Mouse (Mus musculus) cerebellum, adult 8-10 months (tissue): ENCODE measurements around the gene Pald1.
A peak's percentile ranks its signal among the peaks of the same experiment; 100 is the strongest.

Experiments used
- DNase-seq: peaks from one replicate; pipeline ENCODE4 v3.0.0; 2022

The Pald1 gene

DNA sequence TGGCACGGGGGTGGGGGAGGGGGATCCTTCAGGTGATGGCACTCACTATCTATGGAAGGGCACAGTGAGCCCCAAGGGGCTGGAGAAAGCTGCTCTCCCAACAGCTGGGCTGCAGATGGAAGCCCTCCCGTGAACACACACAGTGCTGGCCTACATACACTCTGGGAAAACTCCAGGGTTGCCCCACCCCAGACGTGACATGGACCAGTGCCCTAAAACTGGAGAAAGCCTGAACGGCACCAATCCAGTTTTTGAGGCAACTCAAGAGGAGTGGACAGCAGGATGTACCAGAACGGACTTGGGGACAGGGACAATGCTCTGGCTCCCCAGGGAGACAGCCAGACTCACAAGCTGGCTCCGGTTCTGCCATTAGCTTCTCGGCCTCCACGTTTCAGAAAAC, 58.6 kb downstream of the Pald1 start:
- DNase-seq: no peak

DNA sequence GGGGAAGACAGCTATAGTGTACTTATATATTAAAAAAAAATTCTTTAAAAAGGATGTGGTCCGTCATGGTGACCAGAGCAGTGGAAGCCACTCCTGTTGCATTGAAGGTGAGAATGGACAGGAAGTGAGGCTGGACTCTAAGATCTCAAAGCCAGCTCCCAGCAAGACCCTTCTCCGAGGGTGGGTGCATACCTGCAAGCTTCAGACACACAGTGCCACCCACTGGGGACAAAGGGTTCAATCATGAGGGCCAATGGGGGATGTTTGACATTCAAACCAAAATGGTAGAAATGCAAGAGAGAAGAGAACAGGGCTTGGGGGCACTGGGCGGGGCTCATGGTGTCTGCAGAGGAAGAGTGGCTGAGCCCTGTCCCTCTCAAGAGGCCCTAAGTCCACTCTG, 64.8 kb downstream of the Pald1 start:
- no peak for DNase-seq

DNA sequence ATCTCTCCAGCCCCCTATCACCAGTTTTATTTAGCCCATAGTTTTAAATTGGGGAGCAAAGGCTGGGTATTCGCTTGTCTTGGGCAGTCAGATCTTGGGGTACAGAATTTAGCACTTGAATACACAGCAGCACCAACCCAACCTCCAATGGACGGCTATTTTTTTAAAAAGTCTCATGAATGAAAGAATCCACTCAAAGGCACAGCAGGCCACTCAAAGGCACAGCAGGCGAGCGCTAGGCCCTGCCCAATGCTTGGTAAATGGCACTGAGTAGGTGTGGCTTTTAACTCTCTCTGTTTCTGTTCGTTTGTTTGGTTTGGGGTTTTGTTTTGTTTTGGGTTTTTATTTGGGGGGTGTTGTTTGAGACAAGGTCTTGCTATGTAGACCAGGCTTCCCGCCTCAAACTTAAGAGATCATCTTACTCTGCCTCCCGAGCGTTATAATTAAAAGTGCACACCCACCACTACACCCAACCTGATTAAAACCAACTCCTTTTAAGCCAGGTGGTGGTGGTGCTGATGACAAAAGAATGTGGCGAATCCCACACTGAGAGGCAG, 67.9 kb downstream of the Pald1 start:
- DNase-seq: no peak

DNA sequence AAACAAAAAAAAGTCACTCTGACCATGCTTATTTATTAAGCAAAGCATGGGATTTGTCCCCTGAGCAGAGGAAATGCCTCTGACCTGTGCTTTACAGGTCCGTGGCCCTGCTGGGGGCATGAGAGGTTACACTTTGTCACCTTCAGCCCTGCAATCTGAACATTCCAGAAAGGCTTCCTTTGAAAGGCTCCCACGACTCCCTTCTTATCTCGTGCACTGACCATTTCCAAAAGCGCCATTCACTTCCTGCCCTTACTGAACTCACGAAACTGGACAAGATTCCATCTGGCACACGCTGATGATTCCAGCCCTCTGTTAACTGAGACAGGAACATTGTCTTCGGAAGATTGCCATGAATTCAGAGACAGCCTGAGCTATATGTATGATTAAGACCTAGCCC, 69.6 kb downstream of the Pald1 start:
- no peak for DNase-seq

DNA sequence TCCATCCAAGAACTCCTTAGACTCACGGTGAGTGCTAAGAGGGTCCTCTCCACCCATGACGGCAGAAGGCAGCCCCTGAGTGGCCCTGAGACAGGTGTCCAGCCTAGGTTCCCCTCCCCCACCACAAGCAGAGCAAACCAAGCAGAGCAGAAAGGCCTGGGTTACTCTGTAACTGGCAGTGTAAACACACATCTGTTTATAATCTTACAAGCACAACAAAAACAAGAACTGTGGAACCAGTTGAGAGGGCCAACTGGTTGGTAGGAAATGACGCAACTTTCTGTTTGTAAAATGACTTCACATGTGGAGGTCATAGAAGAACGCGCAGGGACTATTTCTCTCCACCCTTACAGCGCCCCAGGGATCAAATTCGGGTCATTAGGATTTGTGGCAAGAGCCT, 70.6 kb downstream of the Pald1 start:
- DNase-seq: no peak

DNA sequence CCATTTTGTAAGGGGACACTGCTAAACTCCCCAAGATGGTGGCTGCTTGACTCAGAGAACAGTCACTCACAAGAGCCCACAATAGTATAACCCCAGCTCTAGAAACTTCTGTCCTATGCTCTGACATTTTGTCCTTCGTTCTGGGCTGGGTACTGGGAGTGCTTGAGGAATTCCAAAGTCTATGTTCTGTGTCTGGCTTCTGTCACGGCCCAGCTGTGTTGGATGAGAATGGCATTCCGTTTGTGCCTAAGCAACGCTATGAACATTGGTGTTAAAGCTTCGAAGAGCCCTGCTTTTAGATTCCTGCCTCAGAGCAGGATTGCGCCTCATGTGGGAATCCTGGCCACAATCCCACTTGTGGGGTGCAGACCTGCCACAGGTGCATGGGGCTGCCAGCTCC, 71.2 kb downstream of the Pald1 start:
- DNase-seq: no peak

DNA sequence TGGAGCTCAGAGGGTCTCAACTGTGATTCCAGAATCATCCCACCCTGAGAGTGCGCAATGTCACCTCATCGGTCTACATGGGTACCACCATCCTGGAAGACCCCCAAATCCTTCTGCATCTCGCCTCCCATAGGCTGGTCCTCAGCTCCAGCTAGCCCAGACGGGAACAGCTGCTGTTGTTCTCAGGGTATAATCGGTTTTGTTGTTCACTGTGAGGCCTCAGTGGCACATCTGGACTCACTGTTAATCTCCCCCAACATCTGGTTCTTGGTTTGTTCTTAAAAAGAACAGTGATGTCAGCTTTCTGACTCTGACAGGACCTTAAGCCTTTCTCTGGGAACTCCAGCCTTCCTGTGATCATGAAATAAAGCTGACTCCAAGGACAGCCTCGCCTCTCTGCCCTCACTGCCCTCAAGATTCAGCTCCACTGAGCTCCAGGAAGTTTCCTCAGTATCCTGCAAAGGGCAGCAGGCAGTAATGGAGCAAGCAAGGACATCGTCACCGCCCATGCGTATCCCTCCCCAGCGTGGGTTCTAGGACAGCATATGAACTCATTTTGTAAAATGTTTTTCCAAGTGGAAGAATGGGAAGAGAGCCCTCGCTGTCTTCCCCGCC, 74.5 kb downstream of the Pald1 start:
- no peak for DNase-seq

DNA sequence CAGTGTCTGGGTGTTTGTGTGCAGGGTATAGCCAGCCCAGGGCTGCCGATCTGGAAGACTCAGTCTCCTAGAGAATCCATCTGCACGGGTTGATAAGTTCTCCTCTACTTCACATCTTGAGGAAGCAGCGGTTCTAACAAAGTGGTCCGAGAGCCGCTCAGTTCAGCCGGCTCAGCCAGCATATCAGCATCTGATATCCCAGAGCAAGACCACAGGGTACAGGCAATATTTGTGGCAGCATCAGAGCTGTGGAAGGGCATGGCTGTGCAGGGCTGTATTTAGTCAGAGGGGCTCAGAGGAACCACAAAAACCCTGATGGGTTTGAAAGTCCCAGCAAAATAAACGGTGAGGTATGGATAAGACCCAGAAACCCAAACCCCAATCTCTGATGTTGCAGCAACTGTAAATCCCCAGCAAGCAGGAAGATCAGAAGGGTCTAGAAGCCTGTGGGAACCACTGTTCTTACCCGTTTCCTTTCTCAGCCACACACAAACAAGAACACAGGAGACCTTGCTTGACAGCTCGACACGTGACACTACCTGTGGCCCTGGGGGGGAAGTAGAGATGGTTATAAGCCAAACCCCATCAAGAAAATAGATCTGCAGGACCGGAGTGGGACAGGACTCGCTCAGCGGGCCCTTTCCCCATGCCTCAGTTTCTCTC, 77.3 kb downstream of the Pald1 start:
- no peak for DNase-seq

DNA sequence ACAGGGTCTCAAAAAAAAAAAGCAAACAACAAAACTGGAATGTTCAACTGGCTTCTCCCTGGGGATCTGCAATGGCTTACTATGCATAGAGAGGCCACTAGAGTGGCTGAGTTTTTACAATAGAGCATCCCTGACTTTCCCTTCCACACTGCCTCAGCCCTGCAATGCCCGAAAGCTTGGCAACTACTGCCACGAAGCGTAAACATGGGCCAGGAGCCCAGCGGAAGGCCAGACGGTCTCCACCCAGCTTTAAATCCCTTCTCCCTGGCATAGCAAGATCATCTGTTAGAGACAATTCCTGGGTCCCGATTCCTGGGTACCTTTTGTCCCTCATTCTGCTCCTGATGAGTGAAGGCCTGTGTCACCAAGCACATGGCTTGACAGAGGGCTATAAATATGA, 79.3 kb downstream of the Pald1 start:
- DNase-seq: no peak

DNA sequence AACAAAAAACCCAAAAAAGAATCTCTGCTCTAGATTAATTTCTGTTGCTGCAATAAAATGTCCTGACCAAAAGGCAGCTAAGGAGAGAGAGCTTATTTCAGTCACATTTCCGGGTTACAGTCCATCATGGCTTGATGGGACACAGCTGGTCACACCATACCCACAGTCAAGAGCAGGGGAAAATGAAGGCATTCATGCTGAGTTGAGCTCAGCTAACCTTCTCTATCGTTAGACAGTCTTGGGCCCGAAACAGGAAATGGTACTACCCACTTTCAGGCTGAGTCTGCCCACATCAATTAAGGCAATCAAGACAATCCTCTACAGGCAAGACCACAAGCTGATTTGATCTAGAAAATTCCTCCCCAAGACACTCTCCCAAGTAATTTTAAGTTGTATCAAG, 82.3 kb downstream of the Pald1 start:
- no peak for DNase-seq

DNA sequence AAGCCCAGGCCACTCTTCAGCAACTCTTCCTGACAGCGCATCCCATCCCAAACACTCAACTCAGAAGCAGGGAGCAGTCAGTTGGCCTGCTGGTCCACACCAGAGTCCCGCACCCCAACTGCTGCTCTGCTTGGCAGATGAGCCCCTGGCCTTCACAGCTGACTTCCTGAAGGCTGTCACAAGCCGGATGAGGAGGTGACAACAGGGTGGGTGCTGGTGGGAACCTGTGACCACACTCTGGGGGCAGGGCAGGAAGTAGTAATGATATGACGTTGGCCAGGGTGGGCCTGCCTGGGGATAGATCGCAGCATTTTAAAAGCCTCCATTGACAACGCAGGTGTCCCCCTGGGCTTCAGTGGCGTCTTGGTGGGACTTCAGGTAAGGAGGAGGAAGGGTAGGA, 85.9 kb downstream of the Pald1 start, which contains the start of gene Prf1:
Gene Prf1 (plus strand): TSS at position 357 of the 400 bp plus-strand sequence.
- DNase-seq: no peak

DNA sequence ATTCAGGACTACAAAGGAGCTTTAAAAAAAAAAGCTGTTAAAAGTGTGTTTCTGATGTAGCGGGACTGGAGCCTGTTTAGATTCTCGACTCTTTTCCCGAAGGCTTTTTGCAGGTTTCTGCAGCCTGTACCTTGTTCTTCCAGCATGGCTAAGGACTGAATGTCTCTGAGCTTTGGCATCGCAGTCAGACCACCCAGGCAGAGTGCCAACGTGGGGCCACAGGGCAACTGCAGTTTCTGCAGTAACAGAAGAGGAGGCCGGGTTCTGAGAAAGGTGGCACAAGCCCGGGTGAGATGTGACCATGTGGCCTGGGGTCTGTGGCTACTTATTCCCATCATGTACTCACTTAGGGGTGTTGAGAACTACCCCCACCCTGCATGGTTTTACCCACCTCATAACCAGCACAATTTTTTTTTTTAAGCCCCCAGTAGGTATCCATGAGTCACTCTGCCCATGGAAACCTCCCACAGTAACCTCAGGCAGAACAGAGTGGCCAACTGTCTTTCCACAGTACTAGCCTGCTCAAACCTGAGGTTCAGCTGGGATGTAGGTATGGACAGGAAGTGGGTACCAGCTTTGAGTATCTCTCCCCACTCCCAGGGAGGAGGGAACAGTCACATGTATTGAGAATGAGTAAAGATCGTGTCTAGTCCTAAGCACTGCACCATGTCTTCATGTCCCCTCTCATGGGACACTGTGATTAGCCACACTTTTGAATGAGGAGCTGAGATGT, 86.5 kb downstream of the Pald1 start:
- no peak for DNase-seq

DNA sequence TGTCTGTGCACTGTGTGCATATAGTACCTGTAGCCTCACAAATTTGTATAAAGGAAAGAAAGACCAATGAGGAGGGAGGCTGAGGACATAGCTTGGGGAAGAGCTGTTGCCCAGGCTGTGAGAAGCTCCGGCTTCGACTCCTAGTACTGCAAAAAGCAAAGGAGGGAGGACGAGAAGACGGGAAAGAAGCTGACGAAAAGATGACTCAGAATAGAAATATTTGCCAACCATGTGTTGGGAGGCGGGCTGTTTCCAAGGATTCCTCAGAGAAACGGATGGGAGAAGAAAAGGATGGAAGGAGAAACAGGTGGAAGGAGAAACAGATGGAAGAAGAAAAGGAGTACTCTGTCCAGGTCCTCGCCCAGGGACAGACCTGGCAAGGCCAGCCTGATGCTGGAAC, 89.1 kb downstream of the Pald1 start:
- DNase-seq: no peak

DNA sequence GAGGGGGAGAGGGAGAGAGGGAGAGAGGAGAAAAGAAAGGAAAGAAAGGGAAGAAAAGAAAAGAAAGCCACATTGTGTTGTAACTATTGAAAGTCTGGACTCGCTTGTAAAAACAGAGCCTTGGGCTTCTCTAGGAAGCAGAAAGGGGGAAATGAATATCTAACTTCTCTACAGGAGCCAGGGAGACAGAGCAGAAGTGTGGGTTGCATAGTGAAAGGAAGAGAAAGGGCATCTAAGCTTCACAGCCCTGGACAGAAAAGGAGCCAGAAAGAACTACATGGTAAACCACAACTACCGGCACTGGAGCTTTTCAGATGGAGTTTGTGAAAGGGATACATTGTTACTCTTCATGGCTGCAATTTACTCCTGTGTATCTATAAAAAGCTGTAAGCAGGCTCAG, 92.9 kb downstream of the Pald1 start:
- DNase-seq: no peak

DNA sequence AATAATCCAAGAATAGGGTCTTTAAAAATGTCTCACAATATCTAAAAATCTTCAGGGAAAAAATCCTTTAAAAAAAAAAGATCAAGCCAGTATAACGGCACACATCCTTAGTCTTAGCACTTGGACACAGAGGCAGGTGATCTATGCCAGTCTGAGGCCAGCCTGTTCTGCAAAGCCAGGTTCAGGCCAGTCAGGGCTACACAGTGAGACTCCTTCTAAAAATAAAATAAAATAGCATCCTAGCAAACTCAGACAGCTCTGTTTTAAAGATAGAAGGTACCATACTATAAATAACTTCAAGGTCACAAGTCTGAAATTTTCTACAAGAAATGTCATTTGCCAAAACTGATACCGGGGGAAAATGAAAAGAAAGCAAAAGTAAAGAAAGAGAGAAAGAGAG, 93.3 kb downstream of the Pald1 start:
- no peak for DNase-seq

DNA sequence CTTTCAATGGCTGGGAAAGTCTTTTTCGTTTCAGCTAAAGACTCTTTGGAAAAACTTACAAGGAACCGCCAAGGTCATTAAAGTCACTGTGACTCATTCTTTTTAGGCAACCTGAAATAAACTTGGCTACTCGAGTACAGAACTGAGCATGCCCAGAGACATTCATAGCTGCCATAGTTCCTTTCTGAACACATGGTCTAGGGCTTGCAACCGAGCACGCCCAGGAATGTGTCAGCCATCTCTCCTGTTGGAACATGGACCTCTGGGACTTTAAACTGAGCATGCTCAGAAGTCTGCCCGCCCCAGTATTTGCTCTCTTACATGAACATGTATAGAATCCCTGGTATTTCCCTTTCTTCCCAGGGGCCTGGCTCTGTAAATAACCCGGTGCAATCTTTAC, 97.1 kb downstream of the Pald1 start:
- DNase-seq: no peak

DNA sequence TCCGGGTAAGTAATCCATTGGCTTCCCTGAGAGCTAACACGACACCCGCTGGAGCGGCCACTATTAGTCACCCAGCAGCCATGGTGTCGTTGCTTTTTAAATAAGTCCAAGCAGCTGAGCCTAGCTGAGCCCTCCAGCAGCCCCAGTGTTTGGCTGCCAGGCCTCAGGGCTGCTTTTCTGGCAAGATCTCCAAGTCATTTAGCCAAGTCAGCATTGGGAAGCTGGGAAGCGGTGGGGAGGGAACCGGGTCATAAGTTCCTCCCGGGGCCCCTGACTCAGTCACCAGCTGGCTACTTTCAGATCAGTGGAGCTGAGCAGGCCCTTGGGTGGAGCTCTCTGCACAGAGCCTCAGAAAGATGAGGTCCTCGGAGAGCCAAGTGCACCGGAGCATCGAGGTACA, 98.1 kb downstream of the Pald1 start:
- DNase-seq: peak; percentile 26

DNA sequence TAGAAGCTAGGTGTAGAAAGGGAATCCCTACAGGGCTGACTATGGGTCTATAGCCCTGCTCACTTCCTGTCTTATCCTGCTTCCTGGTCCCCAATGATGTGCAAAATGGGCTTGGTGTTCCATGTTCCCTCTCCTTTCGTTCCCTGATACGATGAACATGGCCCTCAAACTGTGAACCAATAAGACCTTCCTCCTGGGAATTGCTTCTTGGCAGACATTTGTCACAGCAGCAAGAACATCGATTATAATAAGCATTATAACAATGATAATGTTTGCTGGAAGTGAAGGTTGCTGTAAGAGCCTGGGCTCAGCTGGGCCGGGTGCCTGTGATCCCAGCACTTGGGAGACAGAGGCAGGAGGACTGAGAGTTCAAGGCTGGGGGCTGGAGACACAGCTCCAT, 99.0 kb downstream of the Pald1 start:
- no peak for DNase-seq

DNA sequence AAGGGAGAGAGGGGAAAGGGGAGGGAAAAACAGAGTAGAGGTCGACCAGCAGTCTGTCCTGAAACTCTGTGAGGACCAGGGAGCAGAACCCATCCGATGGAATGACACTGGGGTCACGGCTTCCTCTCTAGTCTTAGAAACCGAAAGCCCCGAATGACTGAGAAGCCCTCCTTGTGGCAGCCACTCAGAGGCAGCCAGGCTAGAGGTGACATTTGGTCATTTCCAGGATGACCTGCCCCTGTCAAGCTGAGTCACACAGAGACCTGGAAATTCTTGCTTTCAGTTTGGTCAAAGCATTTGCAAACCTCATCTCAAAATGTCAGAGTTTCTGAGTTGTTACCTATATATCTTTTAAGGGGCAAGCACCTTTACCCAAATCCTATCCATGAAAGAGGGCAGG, 102.2 kb downstream of the Pald1 start:
- no peak for DNase-seq

DNA sequence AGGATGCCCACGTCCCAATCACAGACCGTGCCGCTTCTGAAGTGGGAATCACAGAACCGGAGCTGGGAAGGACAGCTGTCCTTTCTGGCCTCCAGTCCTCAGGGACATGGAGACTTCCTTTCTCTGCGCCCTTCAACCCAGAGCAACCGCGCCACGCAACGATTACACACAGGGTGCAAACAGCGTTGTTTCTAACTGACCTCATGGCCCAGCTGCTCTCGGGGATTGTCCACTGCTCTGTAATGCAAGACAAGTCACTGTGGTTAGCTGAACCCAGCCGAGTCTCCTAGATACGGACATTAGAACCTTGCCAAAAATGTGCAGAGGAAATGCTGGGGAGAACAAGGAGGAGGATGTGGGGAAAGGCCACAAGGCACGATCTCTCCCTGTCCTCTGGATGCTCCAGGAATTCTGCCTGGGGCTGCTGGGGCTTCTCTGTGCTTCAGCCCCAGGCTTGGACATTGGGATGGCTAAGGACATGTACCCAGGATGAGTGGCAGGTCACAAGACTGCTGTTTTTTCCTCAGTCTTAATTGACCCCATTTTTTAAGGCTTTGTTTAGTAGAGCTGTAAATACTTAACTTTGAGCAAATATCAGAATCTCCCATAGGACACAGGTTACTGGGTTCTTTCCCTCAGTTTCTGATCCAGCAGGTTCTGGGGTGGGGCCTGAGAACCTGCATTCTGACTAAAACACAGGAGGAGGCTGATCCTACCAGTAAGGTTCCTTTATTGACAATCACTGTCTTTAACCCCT, 105.2 kb downstream of the Pald1 start:
- DNase-seq: no peak

DNA sequence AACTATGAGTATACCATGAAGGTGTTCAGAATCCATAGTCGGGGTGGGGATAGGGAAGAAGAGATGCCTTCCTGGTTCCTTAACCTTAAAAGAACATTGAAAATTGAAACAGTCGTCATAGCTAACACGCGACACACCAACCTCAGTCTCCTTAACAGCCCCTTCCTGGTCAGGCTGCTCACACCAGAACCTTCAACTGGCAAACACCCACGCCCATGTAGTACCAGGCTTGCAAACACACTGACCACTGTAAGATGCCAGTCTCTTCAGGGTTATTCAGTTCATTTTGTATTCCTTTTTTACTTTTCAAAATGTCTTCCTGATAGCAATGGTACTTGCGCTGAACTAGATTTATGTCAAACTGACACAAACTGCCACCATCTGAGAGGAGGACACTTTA, 106.3 kb downstream of the Pald1 start:
- DNase-seq: no peak

DNA sequence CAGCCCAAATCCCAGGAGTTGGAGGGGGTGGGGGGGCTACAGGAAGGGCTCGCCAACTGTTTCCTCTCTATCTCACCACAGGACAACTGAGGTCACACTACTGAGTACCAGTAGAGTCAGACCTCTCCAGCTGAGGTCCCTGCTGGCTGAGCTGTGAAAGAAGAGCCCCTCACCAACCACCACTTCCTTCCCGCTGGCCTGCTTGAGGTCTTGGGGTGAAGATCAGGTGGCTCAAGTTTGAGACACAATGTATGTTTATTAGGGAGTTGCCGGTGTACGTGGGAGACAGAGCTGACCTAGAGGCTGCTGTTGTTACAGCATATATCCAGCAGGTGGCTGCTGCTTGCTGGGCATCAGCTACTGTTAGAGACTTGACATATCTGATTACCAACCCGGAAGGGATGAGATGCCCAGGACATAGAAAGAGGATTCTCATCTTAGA, 107.6 kb downstream of the Pald1 start:
- no peak for DNase-seq

DNA sequence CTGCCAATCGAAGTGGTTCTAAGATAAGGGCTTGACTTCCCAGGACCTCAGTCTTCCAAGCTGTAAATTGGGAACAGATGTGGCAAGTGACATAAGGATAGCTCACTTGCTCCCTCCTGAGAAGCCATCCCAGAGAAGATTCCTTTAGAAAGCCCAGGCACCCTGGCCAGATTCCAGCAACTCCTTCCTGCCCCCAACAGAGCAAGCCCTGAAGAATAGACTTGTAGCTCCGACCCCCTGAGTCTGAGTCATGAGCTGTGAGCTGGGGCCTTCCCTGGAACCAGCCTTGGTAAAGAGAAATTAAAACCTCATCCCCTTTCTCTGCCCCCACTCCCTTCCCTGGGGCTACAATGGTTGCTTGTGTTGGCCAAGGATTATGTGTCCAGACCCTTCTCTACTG, 108.8 kb downstream of the Pald1 start:
- no peak for DNase-seq
